Mouse (Mus musculus) ES-Bruce4 (cell line): ENCODE results near the gene Pdgfa.

Source experiments
- CTCF ChIP-seq: IDR thresholded peaks from one replicate; pipeline ENCODE4 v1.8.1; 2011; ENCODE audit warnings: low read depth, low read length
- POLR2A ChIP-seq: IDR thresholded peaks from one replicate; pipeline ENCODE4 v1.8.1; 2011; ENCODE audit warnings: low read length; ENCODE audit not compliant: insufficient read depth

DNA sequence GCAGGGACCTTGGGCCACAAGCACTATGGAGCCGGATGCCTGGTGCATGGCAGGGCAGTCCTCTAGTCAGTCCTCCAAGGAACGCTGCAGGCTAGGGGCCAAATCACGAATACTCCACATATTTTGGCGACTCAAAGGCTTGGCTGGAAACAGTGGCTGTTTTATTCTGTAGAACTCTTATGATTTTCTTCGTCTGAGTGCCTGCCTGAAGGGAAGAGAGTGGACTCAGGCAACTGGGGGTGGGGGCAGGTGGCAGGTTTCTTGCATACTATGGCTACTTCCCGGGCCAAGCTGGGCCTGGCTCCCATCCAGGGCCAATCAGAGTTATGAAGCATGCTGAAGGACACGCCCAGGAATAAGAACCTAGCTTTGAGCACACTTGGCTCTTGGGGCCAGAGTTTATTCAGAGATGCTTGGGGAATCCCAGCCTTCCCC lies 27.1 kb downstream of the Pdgfa start:
- no peak for TF ChIP-seq POLR2A
- TF ChIP-seq CTCF, result no peak
